Comparison of ENCODE assay signal across 10 mouse cellular contexts in genomic region chr4:126236467-126237280, GRCm38 (mm10). TPM values are rescaled to one million over a fixed set of nuclear protein-coding genes. Genes with fewer than 3 reads are reported as not detected.
DNase-seq lines count a peak whose midpoint lies in the region; ATAC-seq lines count a peak whose summit lies in the region.
"Had no signal": no experiment of that assay in that cellular context is flagged by ENCODE, and none has a peak within 500 bp of the region (broad histone marks: within the 10 kb centered on the region; RNA-seq: fewer than 3 reads in every experiment).

No protein-coding gene starts in this region.

- ATAC-seq in heart, embryonic 12.5 days (ENCODE audit: insufficient number of reproducible peaks, low FRiP score): peak; percentile 31; the same call in 1 of the 2 replicates
- peak; percentile 24; the same call in 1 of the 2 replicates for ATAC-seq in kidney, embryonic 14.5 days (ENCODE audit: low FRiP score, low TSS enrichment)
- no peak for ATAC-seq in hindbrain, embryonic 14.5 days (ENCODE audit: low FRiP score)

- H3K4me2 ChIP-seq in heart, embryonic 12.5 days: peak overlapping the region; percentile 50
- H3K4me2 ChIP-seq in kidney, embryonic 14.5 days (replicated peaks; ENCODE audit: low read depth, low read length): no peak overlapping the region
- no peak overlapping the region for H3K4me2 ChIP-seq in hindbrain, embryonic 14.5 days (replicated peaks)
- H3K4me2 ChIP-seq: neural tube, embryonic 12.5 days had no signal

- intact Hi-C loops in heart, postnatal 25 days (cut with DNase I): no loop called here

- H3K9ac ChIP-seq in heart, embryonic 12.5 days: peak overlapping the region; percentile 63
- H3K9ac ChIP-seq in kidney, embryonic 14.5 days (ENCODE audit: low read depth, low read length): peak overlapping the region; percentile 23; the same call in 1 of the 2 replicates
- H3K9ac ChIP-seq in hindbrain, embryonic 14.5 days: no peak overlapping the region
- H3K9ac ChIP-seq: neural tube, embryonic 12.5 days had no signal

- no peaks in the 10 kb centered on the region for H3K27me3 ChIP-seq in heart, embryonic 12.5 days (replicated peaks)
- H3K27me3 ChIP-seq in kidney, embryonic 14.5 days (ENCODE audit: control insufficient read depth, insufficient read depth, low read length): no peaks in the 10 kb centered on the region
- no peaks in the 10 kb centered on the region for H3K27me3 ChIP-seq in hindbrain, embryonic 14.5 days (ENCODE audit: control insufficient read depth, insufficient read depth, low read length)
- H3K27me3 ChIP-seq: neural tube, embryonic 12.5 days had no signal

- no peak overlapping the region for H3K4me3 ChIP-seq in heart, embryonic 12.5 days
- no peak overlapping the region for H3K4me3 ChIP-seq in kidney, embryonic 14.5 days (ENCODE audit: low read length)
- H3K4me3 ChIP-seq in hindbrain, embryonic 14.5 days (replicated peaks; ENCODE audit: low read length): no peak overlapping the region
- H3K4me3 ChIP-seq: neural tube, embryonic 12.5 days had no signal

- H3K36me3 ChIP-seq in heart, embryonic 12.5 days: peaks cover 94% of the 10 kb centered on the region
- H3K36me3 ChIP-seq in kidney, embryonic 14.5 days (ENCODE audit: control insufficient read depth, insufficient read depth, low read length): peaks cover 98% of the 10 kb centered on the region
- peaks cover 99% of the 10 kb centered on the region for H3K36me3 ChIP-seq in hindbrain, embryonic 14.5 days (replicated peaks; ENCODE audit: control insufficient read depth, insufficient read depth)

- no peak for DNase-seq in heart, postnatal 25 days (ENCODE audit: low spot score)
- DNase-seq in cerebellum, adult 9-11 months: peak; percentile 29
- peak; percentile 87 for DNase-seq in lung, postnatal 36 days
- DNase-seq in hindbrain, embryonic 14.5 days (ENCODE audit: low spot score): no peak
- DNase-seq in layer of hippocampus, adult 11-12 months (ENCODE audit: low spot score): no peak
- DNase-seq in adrenal gland, postnatal 25 days: no peak

- WGBS in heart, embryonic 12.5 days: 49% methylated on average over 62 of the region's 63 CpGs
- 54% methylated on average over 56 of the region's 63 CpGs for WGBS in kidney, embryonic 14.5 days
- WGBS in hindbrain, embryonic 14.5 days: 56% methylated on average over 55 of the region's 63 CpGs

- H3K4me1 ChIP-seq in heart, embryonic 12.5 days (replicated peaks): peaks cover 48% of the 10 kb centered on the region
- H3K4me1 ChIP-seq in kidney, embryonic 14.5 days (ENCODE audit: control insufficient read depth, insufficient read depth, low read length): no peaks in the 10 kb centered on the region
- H3K4me1 ChIP-seq in hindbrain, embryonic 14.5 days (replicated peaks; ENCODE audit: control insufficient read depth, insufficient read depth, low read length): no peaks in the 10 kb centered on the region

- H3K9me3 ChIP-seq in heart, embryonic 12.5 days (replicated peaks): no peaks in the 10 kb centered on the region
- H3K9me3 ChIP-seq in kidney, embryonic 14.5 days (ENCODE audit: control insufficient read depth, low read length): no peaks in the 10 kb centered on the region
- no peaks in the 10 kb centered on the region for H3K9me3 ChIP-seq in hindbrain, embryonic 14.5 days (ENCODE audit: control insufficient read depth, low read length)
- H3K9me3 ChIP-seq: G1E; neural tube, embryonic 12.5 days had no signal

- peak overlapping the region; percentile 95 for H3K27ac ChIP-seq in heart, embryonic 12.5 days (ENCODE audit: poor library complexity, severe bottlenecking)
- H3K27ac ChIP-seq in kidney, embryonic 14.5 days (ENCODE audit: low read depth, low read length): no peak overlapping the region
- no peak overlapping the region for H3K27ac ChIP-seq in hindbrain, embryonic 14.5 days
- H3K27ac ChIP-seq: neural tube, embryonic 12.5 days had no signal

RNA-seq across cellular contexts. Expression of gene Map7d1, which starts 19.5 kb away (rescaled TPM):
- 73.9 and 76.4 TPM in 2 replicates for polyA plus RNA-seq in heart, embryonic 12.5 days (2016; fragmentation: Nextera tagmentation; extraction: Ambion mirVana)
- 100 to 1,000 TPM; 255 to 285 TPM for total RNA-seq in heart, postnatal 25 days (2021)
- 35.6 and 43.3 TPM in 2 replicates for polyA plus RNA-seq in kidney, embryonic 14.5 days (2014; fragmentation: Nextera tagmentation; extraction: Ambion mirVana)
- 84.2 and 90.0 TPM in 2 replicates for polyA plus RNA-seq in hindbrain, embryonic 14.5 days (2014; fragmentation: Nextera tagmentation; extraction: Ambion mirVana)
- 55.0 and 68.0 TPM in 2 replicates for total RNA-seq in adrenal gland, postnatal 25 days (2021)

RNA-seq across cellular contexts. Expression of gene Trappc3, which starts 25.5 kb away (rescaled TPM):
- polyA plus RNA-seq in heart, embryonic 12.5 days (2016; fragmentation: Nextera tagmentation; extraction: Ambion mirVana): 68.0 and 68.7 TPM in 2 replicates
- total RNA-seq in heart, postnatal 25 days (2021): 10 to 100 TPM; 43.2 to 47.1 TPM
- polyA plus RNA-seq in kidney, embryonic 14.5 days (2014; fragmentation: Nextera tagmentation; extraction: Ambion mirVana): 19.7 and 68.6 TPM in 2 replicates
- polyA plus RNA-seq in hindbrain, embryonic 14.5 days (2014; fragmentation: Nextera tagmentation; extraction: Ambion mirVana): 40.7 and 45.9 TPM in 2 replicates
- total RNA-seq in adrenal gland, postnatal 25 days (2021): 88.0 and 93.9 TPM in 2 replicates

RNA-seq across cellular contexts. Expression of gene Thrap3, which starts 34.1 kb away (rescaled TPM):
- 177 and 191 TPM in 2 replicates for polyA plus RNA-seq in heart, embryonic 12.5 days (2016; fragmentation: Nextera tagmentation; extraction: Ambion mirVana)
- 100 to 1,000 TPM; 108 to 111 TPM for total RNA-seq in heart, postnatal 25 days (2021)
- polyA plus RNA-seq in kidney, embryonic 14.5 days (2014; fragmentation: Nextera tagmentation; extraction: Ambion mirVana): 141 and 281 TPM in 2 replicates
- 127 and 139 TPM in 2 replicates for polyA plus RNA-seq in hindbrain, embryonic 14.5 days (2014; fragmentation: Nextera tagmentation; extraction: Ambion mirVana)
- 190 and 232 TPM in 2 replicates for total RNA-seq in adrenal gland, postnatal 25 days (2021)

RNA-seq across cellular contexts. Expression of gene Col8a2, which starts 49.9 kb away (rescaled TPM):
- 4.7 and 4.9 TPM in 2 replicates for polyA plus RNA-seq in heart, embryonic 12.5 days (2016; fragmentation: Nextera tagmentation; extraction: Ambion mirVana)
- total RNA-seq in heart, postnatal 25 days (2021): under 1 TPM; 0.75 to 0.81 TPM
- polyA plus RNA-seq in kidney, embryonic 14.5 days (2014; fragmentation: Nextera tagmentation; extraction: Ambion mirVana): 5.5 and 6.8 TPM in 2 replicates
- 8.1 and 9.9 TPM in 2 replicates for polyA plus RNA-seq in hindbrain, embryonic 14.5 days (2014; fragmentation: Nextera tagmentation; extraction: Ambion mirVana)
- 1.7 and 2.4 TPM in 2 replicates for total RNA-seq in adrenal gland, postnatal 25 days (2021)
- polyA plus RNA-seq: G1E had no signal

Comparison
In these comparisons a context has a peak if more than half of its experiments do, and no peak if none do; other contexts are left out.
1. DNase-seq: peak in cerebellum, adult 9-11 months (single experiment) and lung, postnatal 36 days (single experiment); none in heart, postnatal 25 days (single experiment), hindbrain, embryonic 14.5 days (single experiment), layer of hippocampus, adult 11-12 months (single experiment) and adrenal gland, postnatal 25 days (single experiment).